Mouse (Mus musculus) CH12.LX (cell line): ENCODE measurements around the gene Lca5. TPM values are rescaled to one million over a fixed set of nuclear protein-coding genes. Genes with fewer than 3 reads are reported as not detected.

Source experiments
- DNase-seq: peaks from one replicate; pipeline ENCODE4 v3.0.0-alpha.2; 2013; ENCODE audit errors: extremely low read depth
- H3K27ac ChIP-seq: 2 replicates; pipeline ENCODE4 v1.5.1; 2012; ENCODE audit warnings: low read depth, mild to moderate bottlenecking, control low read depth, moderate library complexity; ENCODE audit not compliant: insufficient read depth
- H3K27me3 ChIP-seq: replicated peaks from 2 replicates; pipeline ENCODE3; 2012; ENCODE audit warnings: inconsistent platforms
- H3K36me3 ChIP-seq, 2 experiments: replicated peaks in 1 of 2; 2 replicates each; pipeline versions ENCODE3 to v1.6.1; 2012; ENCODE audit warnings: inconsistent platforms in 1 of 2, low read length in 1 of 2, mild to moderate bottlenecking in 1 of 2, mixed read lengths in 1 of 2, moderate library complexity in 1 of 2; ENCODE audit not compliant: control insufficient read depth in 1 of 2, insufficient read depth in 1 of 2
- H3K4me1 ChIP-seq, 2 experiments: 2 replicates each; pipeline ENCODE4 v1.6.1; 2012; ENCODE audit warnings: inconsistent platforms in 1 of 2, moderate library complexity in 1 of 2; ENCODE audit not compliant: insufficient read depth in 2 of 2, control insufficient read depth in 1 of 2
- H3K4me2 ChIP-seq: 2 replicates; pipeline ENCODE4 v1.6.1; 2012; ENCODE audit warnings: low read depth, mild to moderate bottlenecking, control low read depth; ENCODE audit not compliant: poor library complexity, insufficient read depth, severe bottlenecking
- H3K4me3 ChIP-seq, 3 experiments: fragments of 150-350 bp in 1 of 3; sonication (generic) in 1 of 3; replicated peaks in 1 of 3; 2 replicates each; pipeline versions ENCODE3 to v1.5.1; 2011 to 2012; ENCODE audit warnings: low read depth in 2 of 3, low read length in 2 of 3, mild to moderate bottlenecking in 2 of 3, moderate library complexity in 2 of 3, control low read depth in 1 of 3, improper control_type of control experiment in 1 of 3, inconsistent platforms in 1 of 3, mixed read lengths in 1 of 3; ENCODE audit not compliant: poor library complexity in 1 of 3
- H3K79me2 ChIP-seq: replicated peaks from 2 replicates; pipeline ENCODE4 v1.6.1; 2012; ENCODE audit warnings: mild to moderate bottlenecking, moderate library complexity; ENCODE audit not compliant: control insufficient read depth, poor library complexity, insufficient read depth, severe bottlenecking; ENCODE audit errors: extremely low read depth
- H3K9ac ChIP-seq: 2 replicates; pipeline ENCODE4 v1.6.1; 2012; ENCODE audit warnings: low read depth, mild to moderate bottlenecking, control low read depth, moderate library complexity; ENCODE audit not compliant: insufficient read depth
- H3K9me3 ChIP-seq: replicated peaks from 2 replicates; pipeline ENCODE3; 2012; ENCODE audit warnings: low read length, inconsistent platforms, mixed read lengths
- BHLHE40 ChIP-seq: IDR thresholded peaks from 2 replicates; pipeline ENCODE4 v1.6.1; 2011; ENCODE audit warnings: mild to moderate bottlenecking, low read depth, low read length, improper control_type of control experiment
- CHD1 ChIP-seq: IDR thresholded peaks from 2 replicates; pipeline ENCODE4 v1.6.1; 2012; ENCODE audit warnings: low read depth, low read length, improper control_type of control experiment, inconsistent platforms
- E2F4 ChIP-seq: IDR thresholded peaks from 2 replicates; pipeline ENCODE4 v1.6.1; 2011; ENCODE audit warnings: low read depth, low read length, improper control_type of control experiment; ENCODE audit not compliant: insufficient replicate concordance
- ELF1 ChIP-seq: IDR thresholded peaks from 2 replicates; pipeline ENCODE4 v1.6.1; 2014; ENCODE audit warnings: low read depth, mild to moderate bottlenecking, inconsistent platforms, low read length, improper control_type of control experiment
- EP300 ChIP-seq: IDR thresholded peaks from 2 replicates; pipeline ENCODE4 v1.6.1; 2011; ENCODE audit warnings: low read length, improper control_type of control experiment
- HCFC1 ChIP-seq: IDR thresholded peaks from 2 replicates; pipeline ENCODE4 v1.6.1; 2012; ENCODE audit warnings: low read depth, mild to moderate bottlenecking, inconsistent platforms, low read length, improper control_type of control experiment
- IRF4 ChIP-seq: IDR thresholded peaks from 2 replicates; pipeline ENCODE4 v1.6.1; 2014; ENCODE audit warnings: low read depth, mild to moderate bottlenecking, inconsistent platforms, low read length, improper control_type of control experiment
- JUND ChIP-seq: conservative IDR thresholded peaks from 2 replicates; pipeline ENCODE4 v1.6.1; 2011; ENCODE audit warnings: low read depth, low read length, improper control_type of control experiment
- MAX ChIP-seq: IDR thresholded peaks from 2 replicates; pipeline ENCODE4 v1.6.1; 2011; ENCODE audit warnings: low read length, improper control_type of control experiment
- MAZ ChIP-seq: IDR thresholded peaks from 2 replicates; pipeline ENCODE4 v1.6.1; 2012; ENCODE audit warnings: low read depth, mild to moderate bottlenecking, inconsistent platforms, low read length, improper control_type of control experiment, moderate library complexity
- MXI1 ChIP-seq: IDR thresholded peaks from 2 replicates; pipeline ENCODE4 v1.6.1; 2011; ENCODE audit warnings: mild to moderate bottlenecking, low read depth, low read length, improper control_type of control experiment
- MYC ChIP-seq: IDR thresholded peaks from 2 replicates; pipeline ENCODE4 v1.6.1; 2011; ENCODE audit warnings: low read depth, mild to moderate bottlenecking, improper control_type of control experiment, low read length
- NELFE ChIP-seq: IDR thresholded peaks from 2 replicates; pipeline ENCODE4 v1.6.1; 2011; ENCODE audit warnings: low read depth, low read length, improper control_type of control experiment
- NRF1 ChIP-seq: IDR thresholded peaks from 2 replicates; pipeline ENCODE4 v1.6.1; 2014; ENCODE audit warnings: low read depth, mild to moderate bottlenecking, inconsistent platforms, low read length, improper control_type of control experiment, moderate library complexity
- POLR2A ChIP-seq: IDR thresholded peaks from 2 replicates; pipeline ENCODE4 v1.6.1; 2011; ENCODE audit warnings: low read depth, mild to moderate bottlenecking, improper control_type of control experiment, low read length
- POLR2AphosphoS2 ChIP-seq: IDR thresholded peaks from 2 replicates; pipeline ENCODE4 v1.6.1; 2011; ENCODE audit warnings: low read depth, low read length, improper control_type of control experiment
- RAD21 ChIP-seq: IDR thresholded peaks from 2 replicates; pipeline ENCODE4 v1.6.1; 2011; ENCODE audit warnings: low read depth, mild to moderate bottlenecking, low read length, improper control_type of control experiment, moderate library complexity
- TCF12 ChIP-seq: IDR thresholded peaks from 2 replicates; pipeline ENCODE4 v1.6.1; 2014; ENCODE audit warnings: low read depth, mild to moderate bottlenecking, inconsistent platforms, low read length, improper control_type of control experiment
- UBTF ChIP-seq: IDR thresholded peaks from 2 replicates; pipeline ENCODE4 v1.6.1; 2012; ENCODE audit warnings: low read depth, mild to moderate bottlenecking, inconsistent platforms, low read length, improper control_type of control experiment, moderate library complexity
- USF2 ChIP-seq: conservative IDR thresholded peaks from 2 replicates; pipeline ENCODE4 v1.6.1; 2011; ENCODE audit warnings: low read depth, low read length, improper control_type of control experiment
- ZC3H11A ChIP-seq: IDR thresholded peaks from 2 replicates; pipeline ENCODE4 v1.6.1; 2012; ENCODE audit warnings: low read depth, mild to moderate bottlenecking, inconsistent platforms, low read length, improper control_type of control experiment
- ZMIZ1 ChIP-seq: IDR thresholded peaks from 2 replicates; pipeline ENCODE4 v1.6.1; 2012; ENCODE audit warnings: low read depth, mild to moderate bottlenecking, inconsistent platforms, low read length, improper control_type of control experiment
- dilution Hi-C: fragments of 300-500 bp; cut with MboI; formaldehyde crosslinking; loops from 2 replicates; pipeline ENCODE4 v1.14.3; 2020; ENCODE audit warnings: low sequenced_read_pairs; ENCODE audit not compliant: extremely low pct_unique_long_range_greater_than_20kb, extremely low pct_ligation_motif_present
- in situ Hi-C: fragments of 300-500 bp; cut with MboI; formaldehyde crosslinking; loops from 3 replicates; pipeline ENCODE4 v1.14.3; 2019; ENCODE audit warnings: low sequenced_read_pairs, low pct_ligation_motif_present, low pct_unique_long_range_greater_than_20kb, mixed read lengths
- polyA plus RNA-seq: library from polyadenylated mRNA; unstranded; fragments of >175 nt; gene quantifications from 2 replicates; pipeline ENCODE4 v1.2.1, GENCODE M21; 2012; ENCODE audit warnings: low read depth; ENCODE audit not compliant: insufficient read length
- total RNA-seq, 2 experiments: library from RNA; depleted of rRNA; stranded (reverse); fragments of 300-350 nt in 1 of 2; fragments of >200 nt in 1 of 2; gene quantifications; 2 replicates each; pipeline ENCODE4 v1.2.3; 2012 to 2014

Lca5 gene
- total and polyA plus RNA-seq, 3 experiments = 4.1 to 5.5 (median 4.1) TPM

DNA sequence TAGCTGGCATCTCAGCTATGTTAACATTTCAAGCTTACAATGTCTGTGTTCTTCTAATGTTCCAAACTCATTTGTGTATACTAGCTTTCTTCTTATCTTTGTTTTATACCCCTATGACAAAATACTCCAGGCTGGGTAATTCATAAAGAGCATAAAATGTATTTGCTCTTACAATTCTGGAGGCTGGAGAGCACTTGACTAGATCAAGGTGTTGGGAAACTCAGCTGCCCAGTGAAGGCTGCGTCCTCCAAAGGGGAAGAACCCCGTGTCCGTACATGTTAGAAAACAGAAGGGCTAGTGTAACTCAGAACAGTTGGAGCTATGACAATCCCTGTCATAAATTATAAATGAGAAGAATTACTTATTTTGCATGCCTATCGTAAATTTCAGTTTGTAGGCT, 42.5 kb upstream of the Lca5 start:
- no peak overlapping the region for H3K27ac ChIP-seq
- no peaks in the 10 kb centered on the region for H3K9me3 ChIP-seq
- no peak for DNase-seq
- H3K36me3 ChIP-seq = no peaks in the 10 kb centered on the region
- in situ Hi-C loops (loop anchor here (5.0 to 10.0 kb wide), 2 partner anchors 36 to 91 kb away; no protein-coding TSS in a partner anchor), dilution Hi-C loops (no loop called here)
- no peak overlapping the region for H3K4me2 ChIP-seq
- no peaks in the 10 kb centered on the region for H3K27me3 ChIP-seq
- H3K9ac ChIP-seq = no peak overlapping the region
- H3K79me2 ChIP-seq = no peaks in the 10 kb centered on the region
- TF ChIP-seq MXI1 (no peak), USF2 (no peak), E2F4 (no peak), RAD21 (no peak), NELFE (no peak), POLR2AphosphoS2 (no peak), ELF1 (no peak), UBTF (no peak), MYC (no peak), NRF1 (no peak)
- peaks cover 16 to 61% of the 10 kb centered on the region in 2 experiments for H3K4me1 ChIP-seq
- H3K4me3 ChIP-seq = no peak overlapping the region

DNA sequence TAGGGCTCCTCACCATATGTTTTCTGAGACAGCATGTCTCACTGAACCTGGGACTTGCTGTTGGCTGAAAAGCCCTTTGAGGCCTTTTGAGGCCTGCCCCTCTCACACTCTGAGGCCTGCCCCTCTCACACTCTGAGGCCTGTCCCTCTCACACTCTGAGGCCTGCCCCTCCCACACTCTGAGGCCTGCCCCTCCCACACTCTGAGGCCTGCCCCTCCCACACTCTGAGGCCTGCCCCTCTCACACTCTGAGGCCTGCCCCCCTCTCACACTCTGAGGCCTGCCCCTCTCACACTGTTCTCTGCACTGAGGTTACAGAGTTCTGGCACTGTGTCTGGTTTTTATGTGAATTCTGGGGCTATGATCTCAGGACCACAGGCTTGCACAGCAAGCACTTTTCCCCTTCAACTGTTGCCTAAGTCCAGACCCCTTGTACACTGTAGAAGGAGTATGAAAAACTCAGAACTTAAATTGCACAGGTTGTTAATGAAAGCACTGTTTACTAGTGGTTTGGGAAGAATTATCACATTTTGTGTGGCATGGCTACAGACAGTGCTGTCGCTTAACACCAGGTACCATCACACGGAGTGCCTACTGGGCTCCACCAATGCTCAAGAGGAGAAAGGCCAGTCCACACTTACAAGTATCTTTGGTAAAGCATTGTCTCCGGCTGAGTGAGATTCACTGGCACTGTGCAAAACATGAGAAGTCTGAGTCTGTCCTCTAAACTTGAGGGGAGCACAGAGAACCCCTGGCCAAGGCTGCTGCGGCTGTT, 41.4 kb upstream of the Lca5 start:
- dilution Hi-C loops (no loop called here), in situ Hi-C loops (loop anchor here (5.0 to 10.0 kb wide), 2 partner anchors 35 to 92 kb away; no protein-coding TSS in a partner anchor)
- peak overlapping the region; percentile 7 for H3K27ac ChIP-seq
- no peak overlapping the region for H3K4me3 ChIP-seq
- no peaks in the 10 kb centered on the region for H3K27me3 ChIP-seq
- no peaks in the 10 kb centered on the region for H3K79me2 ChIP-seq
- TF ChIP-seq ZC3H11A (no peak), ZMIZ1 (peak; percentile 64; the same call in 1 of the 2 replicates), HCFC1 (no peak), MYC (no peak), MAZ (peak; percentile 95), NELFE (peak; percentile 39; the same call in 1 of the 2 replicates), EP300 (0 out of 2 replicates have a peak, but pooled peaks have one; percentile 18), ELF1 (0 out of 2 replicates have a peak, but pooled peaks have one; percentile 9), NRF1 (no peak), UBTF (no peak), JUND (no peak), POLR2A (peak; percentile 55), MAX (no peak), CHD1 (no peak), MXI1 (0 out of 2 replicates have a peak, but pooled peaks have one; percentile 24), BHLHE40 (0 out of 2 replicates have a peak, but pooled peaks have one; percentile 12), IRF4 (0 out of 2 replicates have a peak, but pooled peaks have one; percentile 11), TCF12 (peak; percentile 35; the same call in 1 of the 2 replicates)
- H3K4me2 ChIP-seq = no peak overlapping the region
- H3K36me3 ChIP-seq = no peaks in the 10 kb centered on the region
- H3K4me1 ChIP-seq = peaks cover 16 to 53% of the 10 kb centered on the region in 2 experiments
- H3K9me3 ChIP-seq = no peaks in the 10 kb centered on the region
- no peak overlapping the region; the same call in 1 of the 2 replicates for H3K9ac ChIP-seq
- DNase-seq = peak; percentile 71
